Mouse (Mus musculus): ENCODE results near the gene Phf14.

DNA sequence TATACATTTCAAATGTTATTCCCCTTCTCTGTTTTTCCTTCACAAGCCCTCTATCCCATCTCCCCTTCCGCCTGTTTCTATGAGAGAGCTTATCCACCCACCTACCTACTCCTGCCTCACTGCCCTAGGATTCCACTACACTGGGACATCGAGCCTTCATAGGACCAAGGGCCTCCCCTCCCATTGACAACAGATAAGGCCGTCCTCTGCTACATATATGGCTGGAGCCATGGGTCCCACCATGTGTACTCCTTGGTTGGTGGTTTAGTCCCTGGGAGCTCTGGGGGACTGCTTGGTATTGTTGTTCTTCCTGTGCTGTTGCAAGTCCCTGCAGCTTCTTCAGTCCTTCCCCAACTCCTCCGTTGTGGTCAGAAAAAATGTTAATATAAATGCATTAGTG is 97.8 kb downstream of the Phf14 start:
- TF ChIP-seq CTCF (IDR thresholded peaks at IDR 0.05; ENCODE audit: insufficient read depth, low read depth, low read length) (no peak), POLR2A (IDR thresholded peaks at IDR 0.05; ENCODE audit: insufficient read depth, low read depth, low read length) (no peak)
